9 mouse cellular contexts compared by ENCODE assay signal in the genomic region with DNA sequence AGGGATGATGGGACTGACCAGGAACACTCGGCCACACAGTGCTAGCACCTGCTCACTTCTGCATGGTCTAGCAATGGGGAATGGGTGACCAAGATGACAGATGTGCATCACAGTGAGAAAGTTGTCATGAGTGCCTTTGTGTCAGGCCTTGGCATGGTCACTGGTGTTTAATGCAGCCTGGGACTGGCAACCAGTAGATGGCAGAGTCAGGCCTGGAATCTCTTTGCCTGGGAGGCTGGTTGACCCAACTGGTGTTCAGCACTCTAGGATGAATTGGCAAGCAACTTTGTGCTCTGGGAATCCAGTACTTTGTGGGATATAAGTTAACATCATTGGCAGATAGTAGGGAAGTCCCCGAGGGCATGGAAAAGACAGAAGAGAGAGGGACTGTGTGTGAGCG.
DNase-seq lines count a peak whose midpoint lies in the region; ATAC-seq and TF ChIP-seq lines count a peak whose summit lies in the region.
"Had no signal": no experiment of that assay in that cellular context is flagged by ENCODE, and none has a peak within 500 bp of the region (broad histone marks: within the 10 kb centered on the region; RNA-seq: fewer than 3 reads in every experiment).

No protein-coding gene starts in this region.

- ATAC-seq in hindbrain, postnatal 0 days = peak; percentile 43; the same call in 1 of the 2 replicates
- ATAC-seq in hindbrain, embryonic 13.5 days (ENCODE audit: low FRiP score) = no peak
- ATAC-seq in midbrain, embryonic 13.5 days = no peak

- H3K9me3 ChIP-seq in hindbrain, postnatal 0 days (ENCODE audit: low read length) = no peaks in the 10 kb centered on the region
- no peaks in the 10 kb centered on the region for H3K9me3 ChIP-seq in hindbrain, embryonic 13.5 days
- no peaks in the 10 kb centered on the region for H3K9me3 ChIP-seq in midbrain, embryonic 13.5 days
- no peaks in the 10 kb centered on the region for H3K9me3 ChIP-seq in hindbrain, embryonic 10.5 days
- H3K9me3 ChIP-seq: limb, embryonic 12.5 days had no signal

- H3K4me2 ChIP-seq in hindbrain, postnatal 0 days (ENCODE audit: low read depth, low read length) = no peak overlapping the region
- H3K4me2 ChIP-seq in hindbrain, embryonic 13.5 days = no peak overlapping the region
- H3K4me2 ChIP-seq in midbrain, embryonic 13.5 days (replicated peaks) = no peak overlapping the region
- H3K4me2 ChIP-seq: limb, embryonic 12.5 days had no signal

- no peaks in the 10 kb centered on the region for H3K27me3 ChIP-seq in hindbrain, postnatal 0 days (ENCODE audit: insufficient read depth, low read length)
- no peaks in the 10 kb centered on the region for H3K27me3 ChIP-seq in hindbrain, embryonic 13.5 days
- H3K27me3 ChIP-seq in midbrain, embryonic 13.5 days = no peaks in the 10 kb centered on the region
- no peaks in the 10 kb centered on the region for H3K27me3 ChIP-seq in hindbrain, embryonic 10.5 days (ENCODE audit: insufficient read depth, poor library complexity, severe bottlenecking)
- H3K27me3 ChIP-seq: limb, embryonic 12.5 days had no signal

- no peak overlapping the region for H3K4me3 ChIP-seq in hindbrain, postnatal 0 days (ENCODE audit: low read length)
- no peak overlapping the region for H3K4me3 ChIP-seq in hindbrain, embryonic 13.5 days
- H3K4me3 ChIP-seq in embryonic fibroblast, embryonic 13.5 days (ENCODE audit: insufficient read depth, low read length) = no peak overlapping the region
- no peak overlapping the region for H3K4me3 ChIP-seq in midbrain, embryonic 13.5 days (replicated peaks)
- no peak overlapping the region for H3K4me3 ChIP-seq in hindbrain, embryonic 10.5 days
- H3K4me3 ChIP-seq: limb, embryonic 12.5 days had no signal

- H3K36me3 ChIP-seq in hindbrain, postnatal 0 days (ENCODE audit: insufficient read depth, low read length) = no peaks in the 10 kb centered on the region
- H3K36me3 ChIP-seq in hindbrain, embryonic 13.5 days = no peaks in the 10 kb centered on the region
- no peaks in the 10 kb centered on the region for H3K36me3 ChIP-seq in midbrain, embryonic 13.5 days
- no peaks in the 10 kb centered on the region for H3K36me3 ChIP-seq in hindbrain, embryonic 10.5 days
- H3K36me3 ChIP-seq: limb, embryonic 12.5 days had no signal

- TF ChIP-seq CTCF in hindbrain, postnatal 0 days (IDR thresholded peaks at IDR 0.05; ENCODE audit: low read depth) = peak; percentile 71
- TF ChIP-seq CTCF in embryonic fibroblast, embryonic 13.5 days (IDR thresholded peaks at IDR 0.05; ENCODE audit: borderline replicate concordance, insufficient read depth, low read length) = peak; percentile 51; the same call in 1 of the 2 replicates

- H3K27ac ChIP-seq in hindbrain, postnatal 0 days = no peak overlapping the region
- H3K27ac ChIP-seq in hindbrain, embryonic 13.5 days = no peak overlapping the region
- no peak overlapping the region for H3K27ac ChIP-seq in embryonic fibroblast, embryonic 13.5 days (ENCODE audit: insufficient read depth, low read length)
- no peak overlapping the region for H3K27ac ChIP-seq in midbrain, embryonic 13.5 days
- H3K27ac ChIP-seq in hindbrain, embryonic 10.5 days = no peak overlapping the region
- H3K27ac ChIP-seq: limb, embryonic 12.5 days had no signal

- DNase-seq in hindbrain, postnatal 0 days (ENCODE audit: low spot score) = peak; percentile 64
- peak; percentile 22 for DNase-seq in urinary bladder, postnatal 14 days (ENCODE audit: low spot score)
- DNase-seq in urinary bladder, postnatal 25 days (ENCODE audit: low spot score) = no peak
- DNase-seq in lung, postnatal 10 days = peak; percentile 20
- DNase-seq in hindbrain, embryonic 10.5 days (ENCODE audit: low spot score) = no peak

- 76% methylated on average over 3 of the region's 3 CpGs for WGBS in hindbrain, postnatal 0 days
- 88% methylated on average over 3 of the region's 3 CpGs for WGBS in hindbrain, embryonic 13.5 days
- 93% methylated on average over 3 of the region's 3 CpGs for WGBS in midbrain, embryonic 13.5 days
- 91% methylated on average over 3 of the region's 3 CpGs for WGBS in hindbrain, embryonic 10.5 days

- TF ChIP-seq POLR2A in embryonic fibroblast, embryonic 13.5 days (IDR thresholded peaks at IDR 0.05; ENCODE audit: low read depth, low read length) = no peak

- no peaks in the 10 kb centered on the region for H3K4me1 ChIP-seq in hindbrain, postnatal 0 days (ENCODE audit: insufficient read depth, low read length)
- no peaks in the 10 kb centered on the region for H3K4me1 ChIP-seq in hindbrain, embryonic 13.5 days (replicated peaks)
- no peaks in the 10 kb centered on the region for H3K4me1 ChIP-seq in embryonic fibroblast, embryonic 13.5 days (ENCODE audit: control insufficient read depth, insufficient read depth, low read length)
- H3K4me1 ChIP-seq in midbrain, embryonic 13.5 days (replicated peaks) = no peaks in the 10 kb centered on the region
- H3K4me1 ChIP-seq in hindbrain, embryonic 10.5 days (replicated peaks) = no peaks in the 10 kb centered on the region

- H3K9ac ChIP-seq in hindbrain, postnatal 0 days (replicated peaks; ENCODE audit: low read length) = no peak overlapping the region
- no peak overlapping the region for H3K9ac ChIP-seq in hindbrain, embryonic 13.5 days
- no peak overlapping the region for H3K9ac ChIP-seq in midbrain, embryonic 13.5 days (replicated peaks)
- H3K9ac ChIP-seq: limb, embryonic 12.5 days had no signal

Comparison
In these comparisons a context has a peak if more than half of its experiments do, and no peak if none do; other contexts are left out.
1. DNase-seq: peak in hindbrain, postnatal 0 days (single experiment), urinary bladder, postnatal 14 days (single experiment) and lung, postnatal 10 days (single experiment); none in urinary bladder, postnatal 25 days (single experiment) and hindbrain, embryonic 10.5 days (single experiment).